Mouse (Mus musculus): Measurements from ENCODE around the gene Tenm4.

The Tenm4 gene

DNA sequence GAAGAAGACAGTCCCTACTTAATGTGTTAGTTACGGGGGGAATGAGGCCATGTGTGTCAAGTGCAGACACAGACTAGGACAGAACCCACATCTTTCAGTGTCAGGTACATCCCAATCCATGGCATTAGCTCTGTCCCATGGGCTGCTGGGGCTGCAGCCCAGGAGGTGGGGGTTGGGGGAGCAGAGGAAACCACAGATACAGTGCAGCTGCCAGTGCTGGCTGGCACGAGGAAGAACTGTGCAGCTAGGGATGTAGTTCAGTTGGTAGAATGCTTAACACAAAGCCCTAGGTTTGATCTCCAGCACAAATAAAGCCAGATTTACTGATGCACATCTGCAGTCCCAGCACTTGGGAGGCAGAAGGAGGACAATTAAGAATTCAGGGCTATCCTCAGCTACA lies 688.0 kb downstream of the Tenm4 start:
- DNase-seq (ENCODE audit: low spot score), result no peak

DNA sequence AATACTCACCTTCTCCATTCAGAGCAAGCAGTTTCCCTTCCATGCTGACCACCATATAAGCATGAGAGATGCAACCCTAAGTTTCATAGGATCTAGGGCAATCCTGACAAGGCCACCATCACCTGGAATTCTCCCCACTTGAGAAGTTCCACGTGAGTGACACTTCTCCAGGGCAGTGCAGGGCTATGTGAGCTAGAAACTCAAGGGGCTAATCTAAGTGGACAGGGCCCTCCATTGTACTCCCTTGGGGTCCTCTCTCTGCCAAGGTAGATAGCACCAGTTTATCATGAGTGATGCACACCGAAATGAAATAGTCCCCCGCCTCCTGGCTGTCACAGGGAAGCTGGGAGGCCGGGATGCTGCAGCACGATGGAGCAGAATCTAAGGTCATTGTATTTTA lies 688.6 kb downstream of the Tenm4 start:
- DNase-seq (ENCODE audit: low spot score), result no peak

DNA sequence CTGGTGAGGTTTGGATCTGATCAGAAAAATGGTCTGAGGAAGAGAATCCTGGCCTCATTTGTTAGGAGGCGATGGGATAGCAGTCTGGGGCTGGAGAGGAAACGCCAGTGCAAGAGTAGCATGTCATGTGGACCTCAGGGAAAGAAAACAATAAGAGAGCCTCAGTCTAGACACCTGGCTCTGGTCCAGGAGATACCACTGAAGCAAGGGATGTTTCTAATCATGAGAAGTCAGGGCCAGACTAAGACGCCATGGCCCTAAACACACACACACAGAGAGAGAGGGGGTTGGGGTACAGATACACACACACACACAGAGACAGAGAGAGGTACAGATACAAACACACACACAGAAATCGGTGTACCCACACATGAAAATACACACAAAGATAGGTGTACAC lies 689.6 kb downstream of the Tenm4 start:
- no peak for DNase-seq (ENCODE audit: low spot score)

DNA sequence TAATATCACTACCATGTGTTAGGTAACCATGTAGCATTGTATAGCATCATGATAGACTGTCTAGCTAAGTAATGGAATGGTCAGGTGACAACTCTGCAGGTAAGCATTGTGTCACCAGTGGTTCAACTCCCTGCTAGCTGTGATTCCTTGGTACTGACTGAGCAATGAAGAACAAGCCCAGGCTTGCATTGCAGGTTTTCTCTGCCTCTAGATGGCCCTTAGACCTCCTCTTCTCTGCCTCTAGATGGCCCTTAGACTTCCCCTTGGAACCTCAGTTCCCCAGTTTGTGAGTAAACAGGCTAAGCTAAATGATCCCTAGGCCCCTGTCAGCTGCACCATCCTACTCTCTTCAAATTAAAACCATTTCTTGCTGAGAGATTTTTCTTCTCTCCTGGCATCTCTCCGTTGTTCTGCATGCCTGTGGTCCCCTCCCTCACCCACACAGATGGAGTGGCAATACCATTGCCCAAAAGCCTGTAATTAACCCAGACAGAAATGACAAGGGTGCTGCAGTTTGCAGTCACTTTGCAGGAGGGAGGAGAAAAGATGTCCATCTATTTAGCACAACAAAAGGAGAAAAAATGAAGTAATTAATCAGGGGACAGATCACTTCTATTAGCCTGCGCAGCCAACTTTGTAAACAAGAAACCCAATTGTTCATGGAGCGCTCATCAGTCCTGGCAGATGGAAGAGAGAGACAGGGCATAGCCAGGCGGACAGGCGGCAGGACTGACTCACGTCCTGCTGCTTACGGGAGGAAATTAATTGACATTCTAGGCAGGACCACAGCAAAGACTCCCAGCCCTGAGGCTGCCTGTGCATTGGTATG lies 694.1 kb downstream of the Tenm4 start:
- no peak for DNase-seq (ENCODE audit: low spot score)

DNA sequence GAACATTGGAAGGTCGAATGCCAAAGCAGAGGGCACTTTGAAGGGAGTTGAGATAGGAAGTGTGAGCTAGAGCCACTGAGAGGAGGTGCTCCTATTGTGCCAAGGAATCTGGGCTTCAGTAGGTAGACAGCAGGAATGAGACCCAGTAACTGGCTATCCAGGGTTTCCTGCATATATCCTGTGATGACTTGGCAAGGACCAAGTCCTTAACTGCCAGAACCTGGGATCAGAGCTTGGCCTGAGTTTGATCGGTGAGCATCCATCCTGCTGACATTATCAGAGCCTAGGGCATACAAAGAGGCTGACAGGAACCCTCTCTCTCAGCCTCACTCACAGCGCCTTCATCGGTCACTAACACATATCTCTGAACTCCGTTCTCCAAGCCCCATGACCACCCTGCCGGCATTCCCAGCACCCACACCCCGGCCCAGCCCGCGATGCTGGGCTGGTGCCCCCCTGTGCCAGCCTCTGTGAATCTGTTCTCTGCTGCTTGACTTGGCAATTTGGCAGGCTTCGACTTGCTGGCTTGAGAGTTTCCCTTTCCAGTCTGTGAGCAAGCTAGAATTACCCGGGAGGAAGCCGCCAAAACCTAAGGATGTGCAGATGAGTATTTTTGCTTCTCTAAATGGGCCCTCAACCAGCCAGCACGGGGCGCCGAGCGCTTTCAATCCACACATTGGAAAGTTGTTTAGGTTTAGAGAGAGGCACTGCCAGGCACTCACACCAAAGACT lies 698.2 kb downstream of the Tenm4 start:
- no peak for DNase-seq (ENCODE audit: low spot score)

DNA sequence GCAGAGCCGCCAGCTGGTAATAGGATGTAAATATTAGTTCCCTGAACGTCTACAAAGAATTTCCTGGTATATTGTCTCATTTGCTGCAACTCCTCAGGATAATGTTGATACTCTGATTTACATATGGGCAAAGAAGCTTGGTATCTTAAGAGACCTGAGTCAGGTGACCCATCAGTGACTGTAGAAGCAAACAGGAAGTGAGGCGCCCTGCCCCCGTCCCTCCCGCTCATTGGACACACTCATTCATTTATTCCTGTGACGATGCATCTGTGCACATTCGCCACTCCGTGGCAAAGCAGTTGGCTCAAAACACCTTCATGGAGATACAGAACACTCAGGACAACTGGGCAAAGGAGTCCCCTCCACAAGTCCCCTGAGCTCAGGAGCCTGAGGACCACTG lies 699.4 kb downstream of the Tenm4 start:
- no peak for DNase-seq (ENCODE audit: low spot score)

DNA sequence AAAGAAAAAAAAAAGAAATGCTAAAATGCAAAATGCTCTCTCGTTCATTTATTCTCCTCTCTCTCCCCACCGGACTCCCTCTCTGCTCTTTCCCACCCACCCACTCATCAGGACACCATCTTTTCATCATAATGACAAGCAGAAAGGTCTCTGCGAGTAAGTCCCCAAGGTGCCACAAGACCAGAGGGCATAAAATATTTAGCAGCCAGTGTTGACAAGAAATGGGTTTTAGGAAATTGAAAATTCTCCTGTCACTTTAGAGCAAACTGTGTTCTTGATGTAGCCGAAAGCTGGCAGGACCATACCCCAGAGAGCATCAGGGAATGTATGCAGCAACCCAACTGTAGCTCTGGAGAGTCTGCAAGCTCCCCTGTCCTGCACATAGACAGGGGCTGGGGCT lies 700.0 kb downstream of the Tenm4 start:
- no peak for DNase-seq (ENCODE audit: low spot score)

DNA sequence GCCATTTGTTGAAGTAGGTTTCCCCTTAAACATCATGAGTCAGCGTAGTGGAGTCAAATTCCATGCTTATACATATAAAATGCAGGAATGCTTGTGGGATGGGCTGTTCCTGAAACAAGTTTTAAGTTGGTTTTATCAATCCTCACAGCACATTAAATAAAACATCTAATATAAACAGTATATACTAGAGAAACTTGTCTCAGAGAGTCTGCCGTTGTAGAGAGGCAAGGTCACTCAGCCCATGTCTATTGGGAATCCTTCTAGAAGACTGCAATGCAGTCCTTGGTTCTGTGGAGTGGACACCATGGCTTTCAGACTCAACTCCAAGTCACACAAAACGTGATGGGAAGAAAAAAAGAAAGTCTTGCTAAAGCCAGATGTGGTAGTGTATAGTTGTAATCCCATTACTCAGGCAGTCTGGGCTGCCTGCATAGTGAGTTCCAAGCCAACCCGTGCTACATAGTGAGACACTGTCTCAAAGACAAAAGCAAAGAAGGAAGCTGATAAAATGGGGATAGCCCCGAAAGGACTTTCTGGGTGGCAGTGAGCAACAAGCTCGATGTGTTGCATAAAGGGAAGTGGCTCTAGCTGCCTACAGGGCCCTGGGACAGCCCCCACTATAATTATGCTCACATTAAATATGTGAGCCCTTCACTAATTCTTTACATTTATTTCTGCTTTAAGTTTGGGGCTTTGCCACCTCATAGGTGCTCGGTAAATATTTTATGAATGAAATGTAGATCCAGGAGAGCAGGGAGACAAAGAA lies 707.6 kb downstream of the Tenm4 start:
- no peak for DNase-seq (ENCODE audit: low spot score)

DNA sequence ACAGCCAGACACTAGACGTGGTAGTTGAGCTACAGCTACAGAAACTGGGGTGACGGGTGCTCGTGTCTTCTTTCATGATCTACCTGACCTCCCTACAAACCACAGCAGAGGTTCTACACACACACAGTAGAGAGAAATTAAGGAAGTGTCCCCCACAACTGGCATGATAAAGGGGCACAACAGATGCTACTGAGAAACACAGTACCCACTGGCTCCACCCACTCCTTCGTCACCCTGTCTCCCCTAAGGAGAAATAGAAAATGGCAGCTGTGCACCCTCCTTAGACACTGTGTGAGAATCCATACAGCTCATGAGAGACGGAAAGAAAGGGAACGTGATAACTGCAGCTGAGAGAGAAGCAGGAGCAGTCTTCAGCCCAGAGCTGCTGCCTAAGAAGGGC lies 708.5 kb downstream of the Tenm4 start:
- DNase-seq (ENCODE audit: low spot score), result no peak

DNA sequence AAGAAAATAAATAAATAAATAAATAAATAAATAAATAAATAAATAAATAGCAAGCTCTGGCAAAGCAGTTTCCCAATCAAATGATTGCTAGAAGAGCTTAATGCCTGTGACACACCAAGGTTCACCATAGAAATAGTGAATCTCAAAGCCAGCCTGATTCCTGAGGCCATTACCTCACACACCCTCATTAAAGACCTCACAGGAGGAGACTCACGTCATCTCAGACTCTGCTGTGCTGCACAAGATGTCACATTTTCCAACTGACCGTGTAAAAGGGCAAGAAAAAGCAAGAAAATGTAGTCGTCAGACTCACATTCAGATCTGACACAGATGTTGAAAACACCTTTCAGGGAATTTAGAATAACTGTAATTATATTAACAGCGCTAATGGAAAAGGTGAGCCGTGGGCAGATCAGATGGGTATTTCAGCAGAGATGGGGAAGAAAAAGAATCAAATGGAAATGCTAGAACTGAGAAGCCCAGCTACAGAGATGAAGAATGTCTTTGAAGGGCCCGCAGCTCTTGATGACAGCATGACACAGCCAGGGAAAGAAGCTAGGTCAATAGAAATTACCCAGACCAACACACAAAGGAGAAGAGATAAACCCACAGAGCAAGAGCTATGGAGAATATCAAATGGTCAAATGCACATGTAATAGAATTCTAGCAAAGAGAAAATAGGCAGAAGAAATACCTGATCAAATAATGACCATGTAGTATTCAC lies 709.3 kb downstream of the Tenm4 start:
- no peak for DNase-seq (ENCODE audit: low spot score)

DNA sequence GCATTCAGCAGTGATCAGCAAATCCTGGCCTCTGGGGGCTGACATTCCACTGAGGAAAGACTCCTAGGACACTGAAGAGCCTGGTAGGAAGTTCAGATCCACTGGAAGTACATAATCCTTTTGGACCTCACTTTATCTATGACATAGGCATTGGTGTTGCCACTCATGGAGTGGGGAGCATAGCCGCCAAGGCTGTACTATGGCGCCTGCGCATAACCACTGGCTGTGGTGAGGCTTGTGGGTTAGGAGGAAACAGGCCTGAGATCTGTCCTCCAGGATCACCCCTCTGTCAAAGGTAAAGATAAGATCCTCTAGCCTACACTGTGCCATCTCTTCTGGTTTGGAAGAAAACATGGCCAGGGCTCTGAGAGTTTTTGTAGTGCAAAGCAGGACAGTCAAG lies 712.3 kb downstream of the Tenm4 start:
- DNase-seq (ENCODE audit: low spot score), result no peak

DNA sequence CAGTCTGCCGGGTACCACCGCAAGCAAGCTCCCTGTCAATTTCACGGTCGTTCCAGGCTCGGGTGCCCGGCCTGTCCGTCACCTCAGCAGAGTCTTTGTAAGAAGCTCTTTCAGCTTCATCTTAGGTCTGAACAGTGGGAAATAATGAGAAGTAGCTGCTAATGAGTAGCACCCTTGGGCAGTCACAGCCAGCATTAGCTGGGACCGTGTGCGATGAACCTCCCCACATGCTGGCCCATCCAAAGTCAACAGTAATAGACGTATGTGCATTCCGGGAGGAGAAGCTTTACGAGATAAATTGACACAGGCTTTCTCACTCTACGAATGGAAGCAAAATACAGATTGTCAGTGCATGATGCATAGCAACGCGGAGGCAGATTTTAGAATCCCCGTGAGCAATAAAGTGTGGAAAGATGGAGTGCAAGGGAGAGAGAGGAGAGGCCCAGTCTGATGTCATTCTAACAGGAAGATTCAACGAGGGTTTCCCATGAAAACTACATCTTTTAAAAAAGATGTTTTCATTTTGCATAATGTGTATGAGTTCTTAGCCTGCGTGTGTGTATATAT lies 716.1 kb downstream of the Tenm4 start:
- DNase-seq (ENCODE audit: low spot score), result no peak

DNA sequence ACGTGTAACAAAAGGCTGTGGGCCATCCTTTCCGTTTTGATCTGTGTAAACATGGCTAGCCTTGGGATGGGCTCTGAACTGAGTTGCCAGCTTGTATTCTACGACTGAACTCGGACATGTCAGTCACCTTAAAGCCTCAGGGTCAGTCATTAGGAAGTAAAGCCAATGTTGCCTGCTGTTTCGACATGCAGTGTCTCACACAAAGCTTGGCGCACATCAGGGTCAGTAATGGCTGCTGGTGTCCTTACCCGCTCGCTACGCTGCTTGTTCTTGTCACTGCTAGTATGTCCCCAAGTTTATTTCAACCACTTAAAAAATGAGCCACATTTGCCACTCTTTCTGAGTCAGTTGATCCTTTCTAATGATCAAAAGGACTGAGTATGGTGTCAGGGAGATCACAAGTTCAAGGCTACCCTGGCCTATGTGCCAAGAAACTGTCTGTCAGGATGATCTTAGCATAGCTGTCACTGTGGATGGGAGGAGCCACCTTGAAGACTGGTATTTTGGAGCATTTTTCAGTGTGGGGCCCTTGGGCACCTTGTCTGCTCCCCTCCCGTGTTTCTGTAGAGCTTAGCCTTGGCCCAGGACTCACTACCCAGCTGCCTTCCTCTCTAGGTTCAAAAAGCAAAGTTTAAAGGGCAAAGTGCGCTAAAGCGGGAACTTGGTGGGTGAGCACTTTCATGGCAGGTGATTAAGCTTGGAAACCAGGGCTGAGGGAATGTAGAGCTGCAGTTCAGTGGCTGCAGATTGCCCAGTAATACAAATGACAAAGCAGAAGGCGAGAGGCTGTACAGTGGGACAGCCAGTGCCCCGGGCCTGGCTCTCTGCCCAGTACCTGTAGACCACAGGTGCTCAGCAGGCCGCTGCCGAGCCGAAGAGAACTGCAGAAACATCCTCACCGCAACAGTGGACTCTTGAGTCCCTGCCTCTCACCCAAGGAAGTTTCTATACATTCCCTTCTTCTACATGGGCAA lies 718.3 kb downstream of the Tenm4 start:
- no peak for DNase-seq (ENCODE audit: low spot score)

DNA sequence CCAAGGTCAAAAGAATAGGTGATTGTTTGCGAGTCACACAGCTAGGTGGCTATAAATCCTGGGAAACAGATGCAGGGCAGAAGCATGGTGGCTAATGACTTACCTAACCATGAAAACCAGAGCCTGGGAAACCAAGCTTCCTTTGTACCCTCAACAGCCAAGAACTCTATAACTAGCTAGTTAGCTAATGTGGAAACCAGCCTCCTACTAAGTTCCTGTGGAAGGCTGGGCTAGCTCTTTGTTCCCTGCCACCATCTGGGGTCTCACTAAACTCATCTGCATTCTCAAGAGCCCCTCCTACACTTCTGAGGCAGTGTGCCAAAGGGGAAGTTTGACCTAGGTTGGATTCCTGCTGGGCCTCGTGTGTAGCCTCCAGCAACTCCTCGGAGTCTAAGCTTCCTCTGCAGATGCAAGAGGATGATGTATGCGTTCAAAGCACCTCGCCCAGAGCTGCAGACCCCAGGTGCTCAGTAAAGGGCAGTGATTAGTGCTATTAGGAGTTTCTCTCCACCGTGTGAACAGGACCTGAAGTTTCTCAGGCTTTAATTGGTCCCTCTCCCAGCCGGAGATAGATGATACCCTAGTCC lies 719.1 kb downstream of the Tenm4 start:
- no peak for DNase-seq (ENCODE audit: low spot score)

DNA sequence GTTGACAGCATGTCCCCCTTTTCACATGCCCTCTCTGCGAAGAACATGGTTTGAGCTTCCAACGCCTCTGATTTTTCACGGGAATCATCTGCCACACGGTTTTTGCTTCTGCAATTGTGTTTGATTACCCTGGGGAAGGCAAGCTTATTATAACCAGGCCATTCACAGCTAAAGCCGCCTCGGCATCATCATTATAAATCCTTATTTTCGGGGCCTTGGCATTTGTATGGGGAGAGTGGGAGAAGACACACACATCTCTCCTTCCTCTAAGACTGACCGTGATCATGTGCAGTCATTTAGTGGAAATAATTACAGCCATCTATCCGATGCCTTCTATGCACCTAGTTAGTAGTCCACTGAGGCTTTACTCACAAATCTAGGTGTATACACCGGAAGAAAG lies 719.9 kb downstream of the Tenm4 start:
- no peak for DNase-seq (ENCODE audit: low spot score)

DNA sequence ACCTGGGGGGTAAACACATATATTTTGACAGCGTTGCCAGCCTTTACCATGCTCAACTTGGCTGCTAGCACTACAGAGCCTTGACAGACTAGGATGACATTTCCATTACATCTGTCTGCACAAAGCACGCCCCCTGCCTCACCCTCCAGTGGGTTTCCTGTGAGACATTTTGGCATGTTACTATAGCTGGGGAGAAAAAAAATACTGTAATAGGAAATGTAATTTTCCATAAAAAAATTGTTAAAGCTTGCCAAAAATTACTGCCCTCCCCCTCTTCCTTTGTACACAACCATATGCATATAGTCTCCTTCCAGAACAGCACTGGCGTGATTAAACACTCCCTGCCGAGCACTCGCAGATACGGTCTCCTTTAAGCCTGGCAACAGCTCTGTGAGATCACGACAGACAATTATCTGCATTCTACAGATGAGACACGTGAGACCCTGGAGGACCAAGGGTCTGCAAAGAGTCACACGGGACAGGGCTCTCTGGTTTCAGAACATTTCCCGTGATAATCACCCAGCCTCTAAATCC lies 728.1 kb downstream of the Tenm4 start:
- DNase-seq (ENCODE audit: low spot score), result no peak

DNA sequence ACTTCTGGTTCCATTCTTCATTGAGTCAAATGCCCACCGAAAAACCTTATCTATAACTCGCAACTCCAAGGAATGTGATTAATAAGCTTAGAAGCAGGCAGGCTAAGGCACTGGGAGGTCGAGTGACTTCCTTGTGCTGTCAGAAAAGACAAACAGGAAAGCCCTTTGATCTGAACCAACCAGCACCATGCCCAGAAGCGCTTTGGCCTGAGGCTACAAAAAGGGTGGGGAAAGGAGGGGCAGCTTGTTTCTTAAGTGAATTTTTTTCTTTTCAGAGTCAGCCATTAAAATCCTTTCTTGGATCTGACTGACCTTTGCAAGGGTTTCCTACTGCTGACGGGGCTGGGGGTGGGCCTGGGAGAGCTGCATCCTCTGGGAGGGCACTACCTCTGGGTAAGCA lies 731.1 kb downstream of the Tenm4 start:
- no peak for DNase-seq (ENCODE audit: low spot score)

DNA sequence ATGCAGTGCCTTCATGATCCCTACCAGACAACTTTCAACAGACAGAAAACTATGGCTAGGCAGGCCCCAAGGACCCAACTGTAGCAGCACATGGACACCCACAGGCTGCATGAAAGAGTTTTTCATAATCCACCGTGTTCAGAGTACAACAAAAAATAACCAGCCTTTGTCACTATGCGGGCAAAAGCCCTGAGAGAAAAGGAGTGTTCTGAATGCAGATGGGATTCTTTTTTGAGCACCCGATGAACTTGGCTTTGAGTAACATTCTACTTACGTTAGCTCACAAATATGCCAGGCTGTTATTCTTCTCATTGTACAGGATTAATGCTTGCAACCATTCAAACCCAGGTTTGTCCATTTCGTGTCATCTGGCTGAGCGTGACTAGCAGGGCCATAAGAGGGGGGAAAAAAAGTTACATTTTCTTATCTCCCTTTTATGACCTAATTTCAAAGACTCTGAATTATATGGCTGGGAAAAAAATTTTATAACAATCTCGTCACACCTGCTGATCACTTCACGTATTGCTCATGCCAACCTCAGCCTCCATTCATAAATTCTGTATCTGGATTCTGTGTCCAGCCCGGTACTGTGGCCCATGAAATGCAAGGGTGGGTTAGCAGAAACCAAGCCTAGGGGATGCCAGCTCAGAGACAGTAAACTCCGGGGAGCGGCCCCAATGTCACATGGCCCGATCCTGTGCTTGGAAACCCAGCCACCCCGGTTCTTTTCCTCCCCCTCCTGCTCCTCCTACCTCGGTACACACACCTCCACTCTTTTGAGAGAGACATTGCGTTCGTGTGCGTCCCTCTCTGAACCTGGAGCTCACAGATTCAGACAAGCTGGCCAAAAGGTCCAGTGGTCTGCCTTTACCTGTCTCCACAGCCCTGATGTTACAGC lies 732.3 kb downstream of the Tenm4 start:
- no peak for DNase-seq (ENCODE audit: low spot score)

DNA sequence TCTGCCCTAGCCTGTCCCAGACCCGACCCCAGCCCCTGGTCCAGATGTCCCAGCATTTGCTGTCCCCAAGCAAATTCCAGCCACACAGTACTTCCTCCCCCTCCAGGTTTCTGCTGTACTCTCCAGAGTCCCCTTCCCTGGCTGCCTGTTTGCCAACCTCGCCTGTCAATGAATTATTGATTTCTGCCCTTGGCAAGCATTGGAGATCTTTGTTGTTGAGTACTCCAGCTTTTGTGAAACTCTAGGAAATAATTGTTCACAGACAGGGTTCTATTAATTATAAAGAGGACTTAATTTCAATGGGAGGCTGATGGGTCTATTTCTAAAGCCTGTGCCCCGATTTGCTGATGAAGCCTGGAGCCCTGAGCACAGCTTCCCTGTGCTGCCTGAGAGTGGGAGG lies 733.4 kb downstream of the Tenm4 start:
- DNase-seq (ENCODE audit: low spot score), result no peak

Data from urinary bladder, postnatal 10 days (tissue).